Mouse (Mus musculus) bone marrow macrophage, adult 2 months (primary cell): ENCODE results near the gene Brd4.

ENCODE experiments used
- CTCF ChIP-seq: IDR thresholded peaks from 2 replicates; pipeline ENCODE4 v1.5.1; 2012; ENCODE audit warnings: low read depth, mild to moderate bottlenecking, low read length, moderate library complexity
- POLR2A ChIP-seq: IDR thresholded peaks from 2 replicates; pipeline ENCODE4 v1.6.1; 2012; ENCODE audit warnings: mild to moderate bottlenecking, low read depth, low read length, borderline replicate concordance

- TF ChIP-seq POLR2A (no peak), CTCF (no peak)
Measured at GRCm38 (mm10) chr17:32320597-32321389, 36.3 kb upstream of the Brd4 start, which contains the start of gene Akap8.
